Mouse (Mus musculus) inflammation-experienced regulatory T-cells, adult 6 months (primary cell): ENCODE results near the gene Abhd12. TPM values are rescaled to one million over a fixed set of nuclear protein-coding genes. Genes with fewer than 3 reads are reported as not detected.

Experiments used
- ATAC-seq: one replicate; pipeline ENCODE4 v1.8.0; 2017
- polyA plus RNA-seq, 3 experiments: library from polyadenylated mRNA; unstranded; fragments of 100-300 nt; shearing (Covaris generic); gene quantifications; one replicate each; pipeline ENCODE4 v1.2.1; 2017

Gene Abhd12
- polyA plus RNA-seq, 3 experiments from 2014 or later: 8.9 to 20.2 (median 18.5) TPM

- ATAC-seq: no peak
These were observed 57.0 kb downstream of the Abhd12 start for GRCm38 (mm10) chr2:150847436-150847995.

GRCm38 (mm10) chr2:150844798-150845197 lies 59.7 kb downstream of the Abhd12 start:
- no peak for ATAC-seq

GRCm38 (mm10) chr2:150842049-150842461 lies 62.5 kb downstream of the Abhd12 start:
- no peak for ATAC-seq

GRCm38 (mm10) chr2:150841109-150841508 lies 63.4 kb downstream of the Abhd12 start:
- no peak for ATAC-seq

- ATAC-seq: peak; percentile 49
These were observed 64.7 kb downstream of the Abhd12 start for GRCm38 (mm10) chr2:150839686-150840471.

- ATAC-seq: no peak
These were observed 66.8 kb downstream of the Abhd12 start for GRCm38 (mm10) chr2:150837781-150838180.

- ATAC-seq: no peak
These were observed 67.6 kb downstream of the Abhd12 start for GRCm38 (mm10) chr2:150836906-150837305.

- no peak for ATAC-seq
These were observed 68.6 kb downstream of the Abhd12 start for GRCm38 (mm10) chr2:150835975-150836374.

GRCm38 (mm10) chr2:150834616-150835015 lies 69.9 kb downstream of the Abhd12 start:
- no peak for ATAC-seq

GRCm38 (mm10) chr2:150832029-150832428 lies 72.5 kb downstream of the Abhd12 start:
- no peak for ATAC-seq

- peak; percentile 27 for ATAC-seq
These were observed 73.6 kb downstream of the Abhd12 start for GRCm38 (mm10) chr2:150830911-150831441.

GRCm38 (mm10) chr2:150830011-150830410 lies 74.5 kb downstream of the Abhd12 start:
- no peak for ATAC-seq

GRCm38 (mm10) chr2:150828654-150829053 lies 75.9 kb downstream of the Abhd12 start:
- no peak for ATAC-seq

- peak; percentile 57 for ATAC-seq
These were observed 76.4 kb downstream of the Abhd12 start for GRCm38 (mm10) chr2:150828164-150828563.

GRCm38 (mm10) chr2:150826426-150826825 lies 78.1 kb downstream of the Abhd12 start:
- no peak for ATAC-seq

GRCm38 (mm10) chr2:150822987-150823386 lies 81.6 kb downstream of the Abhd12 start:
- no peak for ATAC-seq

GRCm38 (mm10) chr2:150820720-150821119 lies 83.8 kb downstream of the Abhd12 start:
- ATAC-seq: no peak

GRCm38 (mm10) chr2:150818742-150819141 lies 85.8 kb downstream of the Abhd12 start:
- ATAC-seq: no peak

- ATAC-seq: no peak
These were observed 87.7 kb downstream of the Abhd12 start for GRCm38 (mm10) chr2:150816676-150817402.

GRCm38 (mm10) chr2:150812816-150813215 lies 91.7 kb downstream of the Abhd12 start:
- ATAC-seq: no peak

- ATAC-seq: no peak
These were observed 93.9 kb downstream of the Abhd12 start for GRCm38 (mm10) chr2:150810603-150811002.

GRCm38 (mm10) chr2:150808812-150809211 lies 95.7 kb downstream of the Abhd12 start:
- ATAC-seq: no peak

GRCm38 (mm10) chr2:150808381-150808780 lies 96.2 kb downstream of the Abhd12 start:
- no peak for ATAC-seq
